Mouse (Mus musculus): ENCODE data around the gene Slc45a1. TPM values are rescaled to one million over a fixed set of nuclear protein-coding genes. Genes with fewer than 3 reads are reported as not detected.
"Not testable (repeated sequence)": the region's sequence is repeated elsewhere in the genome, so short reads cannot be mapped to it uniquely, and the experiment has no call there.

Gene Slc45a1
- total RNA-seq, 1 experiment from 2014 or later, result 0.46 TPM

GRCm38 (mm10) chr4:150603366-150604061, 48.5 kb downstream of the Slc45a1 start:
- DNase-seq, result no peak

DNA sequence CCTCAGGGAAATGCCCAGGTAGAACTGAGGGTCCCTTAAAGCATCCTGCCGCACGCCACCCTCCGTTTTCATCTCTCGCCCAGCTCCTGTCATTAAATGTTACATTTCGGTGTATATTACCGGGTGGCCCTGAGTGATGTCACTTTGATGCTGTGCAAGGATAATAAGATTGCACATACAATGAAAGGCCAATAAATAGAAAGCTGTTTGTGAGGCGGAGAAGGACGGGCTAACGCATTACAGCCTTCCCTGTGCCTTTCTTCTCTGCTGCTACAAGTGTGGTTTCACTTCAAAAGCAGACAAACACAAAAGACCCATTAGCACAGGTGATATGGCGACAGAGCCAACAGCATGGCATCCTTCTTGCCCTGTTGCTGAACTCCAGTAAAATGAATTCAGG, 50.5 kb downstream of the Slc45a1 start:
- DNase-seq, result no peak

GRCm38 (mm10) chr4:150600503-150600902, 51.5 kb downstream of the Slc45a1 start:
- DNase-seq, result not testable (repeated sequence)

DNA sequence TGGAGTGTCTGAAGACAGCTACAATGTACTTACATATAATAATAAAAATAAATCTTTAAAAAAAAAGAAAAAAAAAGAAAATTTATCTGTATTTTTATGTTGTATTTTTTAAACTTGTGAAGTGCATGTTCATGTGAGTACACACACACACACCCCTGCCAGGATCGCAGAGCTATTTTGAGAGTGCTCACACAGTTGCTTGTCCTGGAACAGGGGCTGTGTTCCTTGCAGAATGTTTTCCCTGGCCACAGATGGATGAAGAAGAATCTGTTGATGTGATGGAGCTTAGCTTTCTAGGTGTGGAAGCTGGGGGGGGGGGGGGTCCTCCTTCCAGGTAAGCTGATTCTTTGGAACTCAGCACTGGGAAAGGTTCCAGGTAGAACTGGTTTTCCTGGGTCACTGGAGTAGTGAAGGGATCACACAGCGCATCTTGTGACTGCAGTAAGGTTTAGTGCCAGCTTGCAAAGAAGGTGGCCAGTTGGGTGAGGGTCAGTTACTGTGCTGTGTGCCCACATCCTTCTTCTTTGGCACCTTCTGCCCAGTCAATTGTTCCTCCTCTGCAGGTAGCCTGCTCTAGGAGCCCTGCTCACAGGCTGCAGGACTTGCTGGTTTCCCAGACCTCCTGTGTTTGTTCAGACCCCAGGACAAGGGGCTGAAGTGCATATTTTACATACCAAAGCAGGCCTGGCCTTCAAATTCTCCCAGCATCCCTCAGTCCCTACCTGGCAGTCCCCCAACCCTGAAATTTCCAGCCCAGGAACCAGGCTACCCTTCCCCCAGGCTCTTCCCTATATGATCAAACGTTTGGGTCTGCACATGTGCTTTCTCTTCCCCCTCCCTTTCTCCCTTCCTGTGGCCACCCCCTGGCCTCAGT, 52.6 kb downstream of the Slc45a1 start:
- DNase-seq, result no peak

- no peak for DNase-seq
Observed at GRCm38 (mm10) chr4:150598686-150599085, 53.3 kb downstream of the Slc45a1 start.

DNA sequence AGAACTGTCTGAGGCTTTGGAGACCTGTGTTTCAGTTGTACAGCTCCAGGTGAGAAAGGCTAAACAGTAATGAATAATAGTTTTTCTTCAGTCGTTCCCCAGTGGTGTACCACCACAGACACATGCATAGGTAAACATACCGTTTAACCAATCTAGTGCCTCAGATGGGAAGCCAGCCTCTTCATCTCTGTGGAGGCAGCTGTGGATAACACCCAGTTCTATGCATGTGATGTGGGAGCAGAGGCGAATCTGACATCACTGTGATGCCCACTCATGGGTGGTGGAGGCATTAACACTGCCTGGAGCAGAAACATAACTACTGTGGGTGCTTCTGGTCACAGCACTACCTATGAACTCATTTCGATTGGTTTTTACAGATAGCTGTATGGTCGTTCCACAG, 56.0 kb downstream of the Slc45a1 start:
- DNase-seq, result no peak

GRCm38 (mm10) chr4:150595071-150595470, 56.9 kb downstream of the Slc45a1 start:
- no peak for DNase-seq

DNA sequence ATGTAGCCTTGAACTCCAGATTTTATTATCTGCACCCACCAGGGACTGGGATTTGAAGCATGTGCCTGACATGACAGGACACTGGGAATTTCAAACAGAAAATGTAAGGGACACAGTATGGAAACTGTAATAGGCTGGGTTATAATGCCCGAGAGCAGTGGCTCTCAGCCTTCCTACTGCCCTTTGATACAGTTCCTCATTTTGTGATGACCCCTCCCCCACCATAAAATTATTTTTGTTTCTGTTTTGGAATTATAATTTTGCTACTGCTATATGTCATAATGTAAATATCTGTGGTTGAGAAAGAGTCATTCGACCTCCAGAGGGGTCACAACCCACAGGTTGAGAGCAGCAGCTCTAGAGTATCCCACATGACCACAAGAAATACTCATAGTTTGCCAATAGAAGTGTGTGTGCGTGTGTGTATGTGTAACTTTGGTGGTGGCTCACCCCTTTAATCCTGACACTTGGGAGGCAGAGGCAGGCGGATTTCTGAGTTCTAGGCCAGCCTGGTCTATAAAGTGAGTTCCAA, 57.6 kb downstream of the Slc45a1 start:
- DNase-seq, result no peak

GRCm38 (mm10) chr4:150593473-150594217, 58.3 kb downstream of the Slc45a1 start:
- DNase-seq, result no peak

DNA sequence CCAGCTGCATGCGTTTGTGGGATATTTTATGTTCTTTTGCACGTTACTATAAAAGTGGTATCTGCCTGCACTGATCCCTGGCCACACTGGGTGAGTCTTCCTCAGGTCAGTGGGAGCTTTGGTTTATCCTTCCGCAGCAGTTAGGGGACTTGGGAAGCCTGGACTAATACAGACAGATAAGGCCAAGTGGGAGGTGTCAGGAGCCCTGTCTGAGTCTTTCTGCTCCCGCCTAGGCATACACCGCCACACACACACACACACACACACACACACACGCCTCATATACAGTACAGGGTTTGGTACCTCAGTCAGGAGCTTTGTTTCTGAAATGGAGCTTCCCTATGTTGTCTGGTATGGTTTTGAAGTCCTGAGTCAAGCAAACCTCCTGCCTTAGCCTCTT, 59.9 kb downstream of the Slc45a1 start:
- DNase-seq, result no peak

DNA sequence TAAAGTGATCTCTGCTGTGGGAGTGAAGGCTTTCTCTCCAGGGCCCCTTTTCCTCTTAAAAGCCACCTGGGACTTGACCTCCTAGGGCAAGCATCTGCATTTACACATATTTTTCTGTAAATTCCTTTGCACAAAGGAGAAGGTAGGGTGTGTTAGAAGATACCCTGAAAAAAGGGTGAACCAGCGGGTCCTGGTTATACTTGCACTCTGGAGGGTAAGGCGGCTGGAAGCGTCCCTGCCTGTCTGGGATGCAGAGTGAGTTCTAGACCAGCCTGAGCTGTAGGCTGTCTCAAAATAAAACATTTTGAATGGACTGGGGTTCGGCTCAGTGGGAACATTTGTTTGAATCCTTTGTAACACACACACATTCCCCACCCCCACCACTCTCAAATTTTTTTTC, 60.4 kb downstream of the Slc45a1 start:
- no peak for DNase-seq

DNA sequence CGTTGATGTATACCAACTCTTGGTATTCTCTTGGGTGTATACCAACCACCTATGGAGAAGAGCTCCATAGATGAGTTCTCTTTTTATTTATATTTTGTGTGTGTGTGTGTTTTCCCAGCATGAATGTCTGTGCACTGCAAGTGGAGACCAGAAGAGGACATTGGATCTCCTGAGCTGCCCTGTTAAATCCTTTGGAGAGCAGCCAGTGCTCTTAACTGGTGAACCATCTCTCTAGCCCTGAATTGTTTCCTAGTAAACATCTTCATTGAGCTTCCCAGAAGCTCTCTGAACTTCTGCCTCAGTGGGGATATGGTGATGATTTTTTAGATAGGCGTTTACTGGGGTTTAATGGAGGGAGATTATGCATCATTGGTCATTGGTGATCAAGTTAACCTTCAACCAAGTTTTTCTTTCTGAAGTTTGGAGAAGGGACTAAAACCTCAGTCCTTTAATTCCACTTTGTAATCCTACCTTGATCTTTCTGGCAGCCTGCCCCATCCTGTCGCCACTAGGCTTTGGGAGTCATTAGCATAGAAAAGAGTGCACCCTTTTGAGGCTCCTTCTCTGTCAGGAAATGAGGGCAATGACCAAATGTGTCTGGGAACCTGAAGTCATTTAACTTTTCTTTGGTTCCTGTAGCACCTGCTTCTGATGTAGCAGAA, 61.2 kb downstream of the Slc45a1 start:
- DNase-seq, result no peak

DNA sequence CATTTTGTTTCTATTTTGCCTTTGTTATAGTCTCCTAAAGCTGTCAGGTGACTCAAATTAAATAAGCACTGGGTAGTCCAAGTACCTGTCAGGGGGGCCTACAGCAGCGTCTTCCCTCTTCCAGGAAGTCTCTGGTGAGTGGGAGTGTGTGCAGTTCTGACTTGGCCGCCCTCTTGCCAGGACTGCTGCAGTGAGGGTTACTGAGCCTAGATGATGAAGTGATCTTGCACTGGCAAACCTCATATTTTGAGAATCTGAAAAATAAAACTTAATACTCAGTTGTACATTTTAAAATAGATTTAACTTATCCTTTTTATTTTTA, 63.7 kb downstream of the Slc45a1 start:
- no peak for DNase-seq

GRCm38 (mm10) chr4:150587597-150588299, 64.2 kb downstream of the Slc45a1 start:
- DNase-seq, result no peak

GRCm38 (mm10) chr4:150586275-150586674, 65.7 kb downstream of the Slc45a1 start:
- DNase-seq, result no peak

- no peak for DNase-seq
Observed at GRCm38 (mm10) chr4:150585800-150586199, 66.2 kb downstream of the Slc45a1 start.

GRCm38 (mm10) chr4:150583777-150584135, 68.2 kb downstream of the Slc45a1 start:
- DNase-seq, result no peak

DNA sequence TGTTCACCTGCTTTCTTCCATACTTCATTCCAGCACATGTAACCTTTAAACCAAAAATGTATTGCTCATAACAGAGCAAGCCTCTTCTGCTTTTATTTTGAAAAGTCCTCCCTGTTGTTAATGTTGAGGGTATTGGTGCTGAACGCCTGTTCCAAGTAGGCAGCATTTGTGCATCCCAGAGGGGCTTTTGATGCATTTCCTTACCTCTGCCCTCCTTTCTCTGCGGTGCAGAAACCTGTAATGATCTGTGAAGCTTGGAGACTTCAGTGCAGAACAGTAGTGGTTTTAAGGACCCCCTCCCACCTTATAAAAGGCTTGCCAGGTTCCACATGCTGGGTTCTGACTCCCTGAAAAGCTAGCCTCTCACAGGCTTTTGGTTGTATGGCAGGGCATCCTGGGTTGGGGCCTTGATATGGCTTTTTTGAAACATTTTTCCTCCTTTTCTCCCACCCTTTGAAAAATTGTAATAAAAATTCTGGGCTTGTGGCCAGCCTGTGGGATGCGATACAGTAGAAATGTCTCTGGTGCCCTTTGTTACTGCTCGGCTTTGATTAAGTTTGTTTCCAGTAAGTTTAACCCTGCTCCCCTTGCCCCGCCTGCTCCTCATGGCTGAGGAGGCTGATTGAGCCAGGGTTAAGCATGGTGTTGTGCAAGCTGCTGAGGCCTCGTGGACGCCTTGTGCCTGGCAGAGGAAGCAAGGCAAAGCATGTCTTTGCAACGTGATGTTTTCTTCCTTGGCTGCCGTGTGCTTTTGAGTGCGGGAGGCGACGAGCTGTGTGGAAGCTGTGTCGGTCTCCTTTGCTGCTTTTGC, 68.8 kb downstream of the Slc45a1 start:
- DNase-seq, result peak; percentile 73

GRCm38 (mm10) chr4:150581931-150582723, 69.8 kb downstream of the Slc45a1 start:
- DNase-seq, result no peak

Measured in adrenal gland, postnatal 25 days (tissue).